Mouse (Mus musculus) spleen, adult 2 months (tissue): ENCODE data around the gene Gpr137.
A peak's percentile ranks its signal among the peaks of the same experiment; 100 is the strongest.

ENCODE experiments used
- CTCF ChIP-seq: fragments of 200-500 bp; IDR thresholded peaks from 2 replicates; pipeline ENCODE4 v1.5.1; 2011; ENCODE audit warnings: mild to moderate bottlenecking, inconsistent platforms; ENCODE audit not compliant: insufficient read depth, insufficient read length, insufficient replicate concordance; ENCODE audit errors: extremely low read depth
- POLR2A ChIP-seq: fragments of 200-500 bp; IDR thresholded peaks from 2 replicates; pipeline ENCODE4 v1.6.1; 2011; ENCODE audit warnings: low read depth, low read length, inconsistent platforms

GRCm38 (mm10) chr19:6921647-6922567, 20.4 kb downstream of the Gpr137 start, which contains the start of gene Esrra:
- TF ChIP-seq CTCF (no peak), POLR2A (peak; percentile 57)
